Mouse (Mus musculus) CH12.LX (cell line): ENCODE results near the gene Dynll2. TPM values are rescaled to one million over a fixed set of nuclear protein-coding genes. Genes with fewer than 3 reads are reported as not detected.

Source experiments
- DNase-seq: peaks from one replicate; pipeline ENCODE4 v3.0.0-alpha.2; 2013; ENCODE audit errors: extremely low read depth
- H3K27ac ChIP-seq: 2 replicates; pipeline ENCODE4 v1.5.1; 2012; ENCODE audit warnings: low read depth, mild to moderate bottlenecking, control low read depth, moderate library complexity; ENCODE audit not compliant: insufficient read depth
- H3K27me3 ChIP-seq: replicated peaks from 2 replicates; pipeline ENCODE3; 2012; ENCODE audit warnings: inconsistent platforms
- H3K36me3 ChIP-seq, 2 experiments: replicated peaks in 1 of 2; 2 replicates each; pipeline versions ENCODE3 to v1.6.1; 2012; ENCODE audit warnings: inconsistent platforms in 1 of 2, low read length in 1 of 2, mild to moderate bottlenecking in 1 of 2, mixed read lengths in 1 of 2, moderate library complexity in 1 of 2; ENCODE audit not compliant: control insufficient read depth in 1 of 2, insufficient read depth in 1 of 2
- H3K4me1 ChIP-seq, 2 experiments: 2 replicates each; pipeline ENCODE4 v1.6.1; 2012; ENCODE audit warnings: inconsistent platforms in 1 of 2, moderate library complexity in 1 of 2; ENCODE audit not compliant: insufficient read depth in 2 of 2, control insufficient read depth in 1 of 2
- H3K4me2 ChIP-seq: 2 replicates; pipeline ENCODE4 v1.6.1; 2012; ENCODE audit warnings: low read depth, mild to moderate bottlenecking, control low read depth; ENCODE audit not compliant: poor library complexity, insufficient read depth, severe bottlenecking
- H3K4me3 ChIP-seq, 3 experiments: fragments of 150-350 bp in 1 of 3; sonication (generic) in 1 of 3; replicated peaks in 1 of 3; 2 replicates each; pipeline versions ENCODE3 to v1.5.1; 2011 to 2012; ENCODE audit warnings: low read depth in 2 of 3, low read length in 2 of 3, mild to moderate bottlenecking in 2 of 3, moderate library complexity in 2 of 3, control low read depth in 1 of 3, improper control_type of control experiment in 1 of 3, inconsistent platforms in 1 of 3, mixed read lengths in 1 of 3; ENCODE audit not compliant: poor library complexity in 1 of 3
- H3K79me2 ChIP-seq: replicated peaks from 2 replicates; pipeline ENCODE4 v1.6.1; 2012; ENCODE audit warnings: mild to moderate bottlenecking, moderate library complexity; ENCODE audit not compliant: control insufficient read depth, poor library complexity, insufficient read depth, severe bottlenecking; ENCODE audit errors: extremely low read depth
- H3K9ac ChIP-seq: 2 replicates; pipeline ENCODE4 v1.6.1; 2012; ENCODE audit warnings: low read depth, mild to moderate bottlenecking, control low read depth, moderate library complexity; ENCODE audit not compliant: insufficient read depth
- H3K9me3 ChIP-seq: replicated peaks from 2 replicates; pipeline ENCODE3; 2012; ENCODE audit warnings: low read length, inconsistent platforms, mixed read lengths
- BHLHE40 ChIP-seq: IDR thresholded peaks from 2 replicates; pipeline ENCODE4 v1.6.1; 2011; ENCODE audit warnings: mild to moderate bottlenecking, low read depth, low read length, improper control_type of control experiment
- CHD2 ChIP-seq: IDR thresholded peaks from 2 replicates; pipeline ENCODE4 v1.6.1; 2011; ENCODE audit warnings: low read length, improper control_type of control experiment
- E2F4 ChIP-seq: IDR thresholded peaks from 2 replicates; pipeline ENCODE4 v1.6.1; 2011; ENCODE audit warnings: low read depth, low read length, improper control_type of control experiment; ENCODE audit not compliant: insufficient replicate concordance
- ELF1 ChIP-seq: IDR thresholded peaks from 2 replicates; pipeline ENCODE4 v1.6.1; 2014; ENCODE audit warnings: low read depth, mild to moderate bottlenecking, inconsistent platforms, low read length, improper control_type of control experiment
- EP300 ChIP-seq: IDR thresholded peaks from 2 replicates; pipeline ENCODE4 v1.6.1; 2011; ENCODE audit warnings: low read length, improper control_type of control experiment
- ETS1 ChIP-seq: conservative IDR thresholded peaks from 2 replicates; pipeline ENCODE4 v1.6.1; 2012; ENCODE audit warnings: low read depth, mild to moderate bottlenecking, inconsistent platforms, low read length, improper control_type of control experiment, moderate library complexity
- HCFC1 ChIP-seq: IDR thresholded peaks from 2 replicates; pipeline ENCODE4 v1.6.1; 2012; ENCODE audit warnings: low read depth, mild to moderate bottlenecking, inconsistent platforms, low read length, improper control_type of control experiment
- IRF4 ChIP-seq: IDR thresholded peaks from 2 replicates; pipeline ENCODE4 v1.6.1; 2014; ENCODE audit warnings: low read depth, mild to moderate bottlenecking, inconsistent platforms, low read length, improper control_type of control experiment
- JUND ChIP-seq: conservative IDR thresholded peaks from 2 replicates; pipeline ENCODE4 v1.6.1; 2011; ENCODE audit warnings: low read depth, low read length, improper control_type of control experiment
- MAFK ChIP-seq: IDR thresholded peaks from 2 replicates; pipeline ENCODE4 v1.6.1; 2011; ENCODE audit warnings: low read length, improper control_type of control experiment; ENCODE audit not compliant: insufficient replicate concordance
- MAX ChIP-seq: IDR thresholded peaks from 2 replicates; pipeline ENCODE4 v1.6.1; 2011; ENCODE audit warnings: low read length, improper control_type of control experiment
- MEF2A ChIP-seq: IDR thresholded peaks from 2 replicates; pipeline ENCODE4 v1.6.1; 2014; ENCODE audit warnings: low read depth, mild to moderate bottlenecking, inconsistent platforms, low read length, improper control_type of control experiment, borderline replicate concordance
- MXI1 ChIP-seq: IDR thresholded peaks from 2 replicates; pipeline ENCODE4 v1.6.1; 2011; ENCODE audit warnings: mild to moderate bottlenecking, low read depth, low read length, improper control_type of control experiment
- MYC ChIP-seq: IDR thresholded peaks from 2 replicates; pipeline ENCODE4 v1.6.1; 2011; ENCODE audit warnings: low read depth, mild to moderate bottlenecking, improper control_type of control experiment, low read length
- NELFE ChIP-seq: IDR thresholded peaks from 2 replicates; pipeline ENCODE4 v1.6.1; 2011; ENCODE audit warnings: low read depth, low read length, improper control_type of control experiment
- NRF1 ChIP-seq: IDR thresholded peaks from 2 replicates; pipeline ENCODE4 v1.6.1; 2014; ENCODE audit warnings: low read depth, mild to moderate bottlenecking, inconsistent platforms, low read length, improper control_type of control experiment, moderate library complexity
- POLR2AphosphoS2 ChIP-seq: IDR thresholded peaks from 2 replicates; pipeline ENCODE4 v1.6.1; 2011; ENCODE audit warnings: low read depth, low read length, improper control_type of control experiment
- RCOR1 ChIP-seq: conservative IDR thresholded peaks from 2 replicates; pipeline ENCODE4 v1.6.1; 2012; ENCODE audit warnings: low read depth, mild to moderate bottlenecking, inconsistent platforms, low read length, improper control_type of control experiment
- SIN3A ChIP-seq: IDR thresholded peaks from 2 replicates; pipeline ENCODE4 v1.6.1; 2012; ENCODE audit warnings: low read length, improper control_type of control experiment, inconsistent platforms
- SMC3 ChIP-seq: IDR thresholded peaks from 2 replicates; pipeline ENCODE4 v1.6.1; 2011; ENCODE audit warnings: low read depth, low read length, improper control_type of control experiment
- TBP ChIP-seq: conservative IDR thresholded peaks from 2 replicates; pipeline ENCODE4 v1.6.1; 2011; ENCODE audit warnings: low read depth, low read length, improper control_type of control experiment
- ZKSCAN1 ChIP-seq: IDR thresholded peaks from 2 replicates; pipeline ENCODE4 v1.6.1; 2012; ENCODE audit warnings: low read depth, inconsistent platforms, low read length, improper control_type of control experiment, borderline replicate concordance
- ZNF384 ChIP-seq: IDR thresholded peaks from 2 replicates; pipeline ENCODE4 v1.6.1; 2012; ENCODE audit warnings: low read depth, low read length, improper control_type of control experiment, inconsistent platforms
- dilution Hi-C: fragments of 300-500 bp; cut with MboI; formaldehyde crosslinking; loops from 2 replicates; pipeline ENCODE4 v1.14.3; 2020; ENCODE audit warnings: low sequenced_read_pairs; ENCODE audit not compliant: extremely low pct_unique_long_range_greater_than_20kb, extremely low pct_ligation_motif_present
- in situ Hi-C: fragments of 300-500 bp; cut with MboI; formaldehyde crosslinking; loops from 3 replicates; pipeline ENCODE4 v1.14.3; 2019; ENCODE audit warnings: low sequenced_read_pairs, low pct_ligation_motif_present, low pct_unique_long_range_greater_than_20kb, mixed read lengths
- polyA plus RNA-seq: library from polyadenylated mRNA; unstranded; fragments of >175 nt; gene quantifications from 2 replicates; pipeline ENCODE4 v1.2.1, GENCODE M21; 2012; ENCODE audit warnings: low read depth; ENCODE audit not compliant: insufficient read length
- total RNA-seq, 2 experiments: library from RNA; depleted of rRNA; stranded (reverse); fragments of 300-350 nt in 1 of 2; fragments of >200 nt in 1 of 2; gene quantifications; 2 replicates each; pipeline ENCODE4 v1.2.3; 2012 to 2014

Dynll2 gene
- total and polyA plus RNA-seq, 3 experiments, result 14.0 to 147 (median 35.8) TPM

DNA sequence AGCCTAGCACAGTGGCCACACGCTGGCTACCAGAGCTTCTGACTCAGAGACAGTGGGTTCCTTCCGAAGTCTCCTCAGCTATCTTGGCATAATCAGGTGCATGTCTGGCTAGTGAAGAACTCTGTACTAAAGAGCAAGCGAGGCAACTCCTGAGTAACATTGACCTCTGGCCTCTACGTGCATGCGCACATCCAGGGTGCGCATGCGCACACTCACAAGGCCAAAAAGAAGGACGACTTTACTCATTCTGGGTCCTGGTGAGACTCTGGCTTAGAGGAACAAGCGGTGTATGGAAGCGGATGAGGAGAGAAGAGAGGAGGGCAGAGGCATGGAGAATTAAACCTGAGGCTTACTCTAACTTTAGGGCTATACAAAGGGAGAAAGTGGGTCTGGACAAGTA lies 26.3 kb upstream of the Dynll2 start:
- in situ Hi-C loops, result no loop called here
- TF ChIP-seq NRF1 (no peak), SMC3 (no peak)
- TF ChIP-seq, all 38 proteins: peak for 0
- Histone ChIP-seq H3K9me3 (no peaks in the 10 kb centered on the region), H3K27ac (no peak overlapping the region), H3K4me2 (no peak overlapping the region), H3K79me2 (no peaks in the 10 kb centered on the region), H3K36me3 (no peaks in the 10 kb centered on the region), H3K4me3 (no peak overlapping the region), H3K9ac (no peak overlapping the region), H3K27me3 (peaks cover 2% of the 10 kb centered on the region), H3K4me1 (peaks cover 14 to 44% of the 10 kb centered on the region in 2 experiments)
- dilution Hi-C loops, result no loop called here
- DNase-seq, result no peak

DNA sequence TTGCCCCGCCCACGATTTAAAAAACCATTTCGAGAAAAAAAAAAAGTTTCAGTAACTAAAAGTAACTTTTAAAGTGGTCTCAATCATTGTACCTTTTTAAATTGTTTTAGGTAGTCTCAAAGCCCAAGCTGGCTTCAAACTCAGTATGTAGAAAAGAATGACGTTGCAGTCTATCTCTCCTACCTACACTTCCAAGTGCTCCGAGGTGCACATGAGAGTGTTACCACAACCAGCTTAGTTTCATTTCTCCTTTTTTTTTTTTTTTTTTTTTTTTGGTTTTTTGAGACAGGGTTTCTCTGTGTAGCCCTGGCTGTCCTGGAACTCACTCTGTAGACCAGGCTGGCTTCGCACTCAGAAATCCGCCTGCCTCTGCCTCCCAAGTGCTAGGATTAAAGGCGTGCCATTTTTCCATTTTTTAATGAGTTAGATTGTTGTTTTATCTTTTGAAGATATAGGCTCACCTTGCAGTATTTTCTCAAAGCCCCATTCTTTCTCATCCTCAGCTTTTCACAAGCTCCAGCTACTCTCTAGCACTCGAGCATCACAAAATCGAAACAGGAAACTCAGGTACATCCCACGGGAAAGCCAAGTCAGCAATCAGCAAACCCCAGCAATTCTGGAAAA lies 25.4 kb upstream of the Dynll2 start:
- Histone ChIP-seq H3K27ac (no peak overlapping the region), H3K4me2 (peak overlapping the region; percentile 96), H3K4me1 (peaks cover 14 to 46% of the 10 kb centered on the region in 2 experiments), H3K36me3 (no peaks in the 10 kb centered on the region), H3K9ac (no peak overlapping the region), H3K27me3 (peaks cover 2% of the 10 kb centered on the region), H3K4me3 (peak overlapping the region in 1 of 3 experiments; percentile 17), H3K9me3 (no peaks in the 10 kb centered on the region), H3K79me2 (no peaks in the 10 kb centered on the region)
- dilution Hi-C loops (no loop called here), in situ Hi-C loops (no loop called here)
- DNase-seq, result peak; percentile 77
- peak; percentile 59; the same call in 1 of the 2 replicates for TF ChIP-seq MAFK
- peak; percentile 12; the same call in 1 of the 2 replicates for TF ChIP-seq ZKSCAN1
- TF ChIP-seq TBP, result no peak
- peak; percentile 69; the same call in 1 of the 2 replicates for TF ChIP-seq CHD2
- peak; percentile 76; the same call in 1 of the 2 replicates for TF ChIP-seq MYC
- peak; percentile 95 for TF ChIP-seq EP300
- peak; percentile 39; the same call in 1 of the 2 replicates for TF ChIP-seq MAX
- no peak for TF ChIP-seq E2F4
- TF ChIP-seq IRF4, result peak; percentile 97
- TF ChIP-seq ELF1, result 0 out of 2 replicates have a peak, but pooled peaks have one; percentile 30
- TF ChIP-seq RCOR1, result peak; percentile 84
- TF ChIP-seq SIN3A, result 0 out of 2 replicates have a peak, but pooled peaks have one; percentile 66
- TF ChIP-seq MXI1, result peak; percentile 62; the same call in 1 of the 2 replicates
- no peak for TF ChIP-seq NELFE
- peak; percentile 82 for TF ChIP-seq ETS1
- no peak for TF ChIP-seq POLR2AphosphoS2
- TF ChIP-seq HCFC1, result peak; percentile 33
- peak; percentile 98 for TF ChIP-seq ZNF384
- TF ChIP-seq BHLHE40, result peak; percentile 85
- peak; percentile 53 for TF ChIP-seq MEF2A
- peak; percentile 56 for TF ChIP-seq JUND
